Mouse (Mus musculus) testis, adult 2 months (tissue): Measurements from ENCODE around the gene Sema6d.

Experiments
- CTCF ChIP-seq: fragments of 200-500 bp; IDR thresholded peaks from 2 replicates; pipeline ENCODE4 v1.5.1; 2012; ENCODE audit warnings: low read depth, mild to moderate bottlenecking, inconsistent platforms, low read length, moderate library complexity; ENCODE audit not compliant: control insufficient read depth, insufficient read depth, insufficient replicate concordance
- POLR2A ChIP-seq: fragments of 200-500 bp; IDR thresholded peaks from 2 replicates; pipeline ENCODE4 v1.6.1; 2012; ENCODE audit warnings: low read depth, mild to moderate bottlenecking, inconsistent platforms, low read length, moderate library complexity; ENCODE audit not compliant: control insufficient read depth

DNA sequence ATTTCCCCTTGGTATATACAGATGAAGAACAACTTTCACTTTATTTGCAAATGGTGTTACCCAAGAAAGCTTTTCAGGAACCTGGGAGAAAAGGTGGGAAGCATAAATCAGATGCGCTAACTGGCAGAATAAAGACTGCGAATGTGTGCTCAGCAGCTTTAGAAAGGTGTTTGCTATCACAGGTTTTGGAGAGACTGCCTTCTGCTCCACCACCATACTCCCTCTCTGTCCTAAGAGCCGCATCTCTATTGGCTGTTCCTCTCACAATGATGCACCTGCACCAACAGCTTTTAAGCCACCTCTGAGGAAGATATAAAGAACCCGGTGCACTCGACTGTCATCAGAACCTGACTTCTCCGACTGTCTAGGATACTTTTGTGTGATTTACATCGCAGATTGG lies 133.8 kb downstream of the Sema6d start:
- TF ChIP-seq POLR2A = no peak
- TF ChIP-seq CTCF = no peak
